Mouse (Mus musculus) ES-E14 (cell line): ENCODE results near the gene Pak1. TPM values are rescaled to one million over a fixed set of nuclear protein-coding genes. Genes with fewer than 3 reads are reported as not detected.
A peak's percentile ranks its signal among the peaks of the same experiment; 100 is the strongest.

Experiments used
- DNase-seq: peaks from one replicate; pipeline ENCODE4 v3.0.0-alpha.2; 2013; ENCODE audit warnings: low read depth, low spot score
- H3K27ac ChIP-seq: 2 replicates; pipeline ENCODE4 v1.5.1; 2012; ENCODE audit warnings: low read depth, mild to moderate bottlenecking, low read length, moderate library complexity, mixed read lengths; ENCODE audit not compliant: poor library complexity, insufficient read depth, severe bottlenecking
- H3K36me3 ChIP-seq: 2 replicates; pipeline ENCODE4 v1.6.1; 2012; ENCODE audit warnings: mild to moderate bottlenecking, low read length, moderate library complexity, mixed read lengths; ENCODE audit not compliant: control insufficient read depth, poor library complexity, insufficient read depth, severe bottlenecking
- H3K4me1 ChIP-seq, 2 experiments: fragments of 150-350 bp in 1 of 2; sonication (generic) in 1 of 2; 2 replicates each; pipeline ENCODE4 v1.6.1; 2012; ENCODE audit warnings: low read length in 2 of 2, mild to moderate bottlenecking in 1 of 2, mixed read lengths in 1 of 2; ENCODE audit not compliant: control insufficient read depth in 2 of 2, insufficient read depth in 2 of 2, poor library complexity in 1 of 2
- H3K4me3 ChIP-seq, 2 experiments: fragments of 150-350 bp in 1 of 2; sonication (generic) in 1 of 2; 2 replicates each; pipeline ENCODE4 v1.5.1; 2012; ENCODE audit warnings: low read length in 2 of 2, low read depth in 1 of 2, mild to moderate bottlenecking in 1 of 2, mixed read lengths in 1 of 2; ENCODE audit not compliant: insufficient read depth in 1 of 2, poor library complexity in 1 of 2, severe bottlenecking in 1 of 2
- H3K9ac ChIP-seq: 2 replicates; pipeline ENCODE4 v1.6.1; 2012; ENCODE audit warnings: low read depth, mild to moderate bottlenecking, low read length, mixed read lengths; ENCODE audit not compliant: poor library complexity, insufficient read depth, severe bottlenecking
- H3K9me3 ChIP-seq: fragments of 150-350 bp; sonication (generic); 2 replicates; pipeline ENCODE4 v1.6.1; 2012; ENCODE audit warnings: low read depth, mild to moderate bottlenecking, low read length; ENCODE audit not compliant: control insufficient read depth, insufficient read depth
- CHD2 ChIP-seq: IDR thresholded peaks from 2 replicates; pipeline ENCODE4 v1.6.1; 2014; ENCODE audit warnings: mild to moderate bottlenecking, low read depth, low read length, inconsistent platforms
- HCFC1 ChIP-seq: IDR thresholded peaks from 2 replicates; pipeline ENCODE4 v1.6.1; 2012; ENCODE audit warnings: low read length, inconsistent platforms, borderline replicate concordance; ENCODE audit not compliant: insufficient read depth
- MAFK ChIP-seq: IDR thresholded peaks from 2 replicates; pipeline ENCODE4 v1.6.1; 2014; ENCODE audit warnings: mild to moderate bottlenecking, low read depth, low read length, inconsistent platforms; ENCODE audit not compliant: insufficient read depth
- ZC3H11A ChIP-seq: IDR thresholded peaks from 2 replicates; pipeline ENCODE4 v1.6.1; 2012; ENCODE audit warnings: low read depth, mild to moderate bottlenecking, inconsistent platforms, low read length, borderline replicate concordance
- ZNF384 ChIP-seq: IDR thresholded peaks from 2 replicates; pipeline ENCODE4 v1.6.1; 2012; ENCODE audit warnings: low read depth, low read length, inconsistent platforms
- in situ Hi-C, 2 experiments: fragments of 600-800 bp; cut with MboI; formaldehyde crosslinking; loops; one replicate each; pipeline ENCODE4 v1.15.1; 2025; ENCODE audit warnings: low sequenced_read_pairs in 2 of 2, inconsistent platforms in 1 of 2; ENCODE audit not compliant: unreplicated experiment in 2 of 2
- total RNA-seq: library from RNA; depleted of rRNA; stranded (reverse); fragments of 300-350 nt; gene quantifications from 2 replicates; pipeline ENCODE4 v1.2.3, GENCODE M21; 2012

Pak1 gene
- total RNA-seq, 1 experiment: 19.1 TPM

DNA sequence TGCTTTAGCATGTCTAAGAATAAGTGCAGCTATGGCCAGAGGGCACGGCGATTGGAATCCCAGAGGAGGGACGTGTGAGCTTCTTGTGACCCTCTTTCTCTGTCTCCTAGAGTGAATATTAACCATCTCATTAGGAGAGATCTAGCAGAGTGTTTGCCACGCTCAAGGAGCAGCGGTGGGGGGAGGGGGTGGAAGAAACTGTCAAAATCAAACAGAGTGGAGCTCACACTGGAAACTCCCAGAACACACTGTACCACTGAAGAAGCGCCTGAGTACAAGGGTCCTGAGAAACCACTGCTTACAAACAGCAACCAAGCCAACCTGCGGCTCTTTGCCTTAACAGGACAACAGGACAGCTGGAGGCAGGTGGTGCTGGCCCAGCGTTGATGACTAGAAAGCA is 6.8 kb upstream of the Pak1 start:
- TF ChIP-seq ZC3H11A: no peak
- TF ChIP-seq ZNF384: no peak
- no peak for TF ChIP-seq HCFC1
- TF ChIP-seq CHD2: no peak
- TF ChIP-seq MAFK: no peak
- no peaks in the 10 kb centered on the region for H3K4me1 ChIP-seq
- no peaks in the 10 kb centered on the region for H3K36me3 ChIP-seq
- H3K27ac ChIP-seq: no peak overlapping the region
- DNase-seq: no peak
- in situ Hi-C loops: no loop called here
- no peak overlapping the region for H3K9ac ChIP-seq
- no peaks in the 10 kb centered on the region for H3K9me3 ChIP-seq
- no peak overlapping the region for H3K4me3 ChIP-seq

- Histone ChIP-seq H3K4me1 (no peaks in the 10 kb centered on the region), H3K4me3 (no peak overlapping the region), H3K27ac (no peak overlapping the region), H3K9ac (no peak overlapping the region), H3K9me3 (no peaks in the 10 kb centered on the region), H3K36me3 (no peaks in the 10 kb centered on the region)
- no peak for TF ChIP-seq ZC3H11A
- no peak for TF ChIP-seq ZNF384
- TF ChIP-seq HCFC1: no peak
- no peak for TF ChIP-seq MAFK
- no peak for TF ChIP-seq CHD2
- in situ Hi-C loops: no loop called here
- no peak for DNase-seq
These were observed 4.8 kb upstream of the Pak1 start for GRCm38 (mm10) chr7:97783523-97783922.

DNA sequence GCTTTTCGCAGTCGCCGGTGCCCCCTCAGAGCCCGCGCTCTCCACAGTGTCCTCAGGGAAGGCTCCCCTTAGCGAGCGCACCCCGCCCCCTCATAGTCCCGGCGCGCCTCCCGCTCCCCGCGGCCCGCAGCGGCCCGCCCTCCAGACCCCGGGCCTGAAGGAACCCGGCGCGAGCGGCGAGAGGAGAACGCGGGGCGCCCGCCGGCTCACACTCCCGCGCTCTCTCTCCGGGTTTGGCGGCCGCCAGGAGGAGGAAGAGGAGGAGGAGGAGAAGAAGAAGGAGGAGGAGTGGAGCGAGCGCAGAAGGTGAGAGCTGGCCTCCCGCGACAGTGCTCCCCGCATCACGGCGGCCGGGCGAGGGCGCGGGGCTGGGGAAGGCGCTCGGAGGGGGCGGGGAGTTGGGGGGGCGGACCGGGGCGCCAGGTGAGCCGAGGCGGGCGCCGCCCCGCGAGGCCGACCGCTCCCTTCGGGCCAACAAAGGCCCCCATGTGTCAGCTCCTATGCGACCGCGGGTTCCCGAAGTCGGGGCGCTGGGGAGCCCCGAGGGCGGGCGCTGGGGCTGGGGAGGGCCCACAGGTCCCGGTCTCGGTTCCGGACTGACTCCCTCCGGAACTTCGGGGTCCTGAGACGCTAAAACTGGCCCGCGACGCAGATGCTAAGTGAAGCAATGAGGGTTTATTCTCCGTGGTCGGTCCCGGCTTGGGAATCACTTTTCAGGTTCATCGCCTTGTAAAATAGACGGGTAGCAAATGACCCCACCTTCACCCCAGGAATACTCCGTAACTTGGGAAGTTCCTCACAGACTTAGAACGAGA is 535 bp downstream of the Pak1 start:
- in situ Hi-C loops: no loop called here
- Histone ChIP-seq H3K36me3 (no peaks in the 10 kb centered on the region), H3K4me1 (peaks cover 0 to 2% of the 10 kb centered on the region in 2 experiments; a peak in 2 of 4 replicates), H3K9ac (peak overlapping the region; percentile 84), H3K9me3 (no peaks in the 10 kb centered on the region), H3K4me3 (peak overlapping the region; percentile 91 to 95), H3K27ac (peak overlapping the region; percentile 62; the same call in 1 of the 2 replicates)
- no peak for DNase-seq
- TF ChIP-seq CHD2 (no peak), ZNF384 (peak; percentile 89), ZC3H11A (no peak), MAFK (no peak)

DNA sequence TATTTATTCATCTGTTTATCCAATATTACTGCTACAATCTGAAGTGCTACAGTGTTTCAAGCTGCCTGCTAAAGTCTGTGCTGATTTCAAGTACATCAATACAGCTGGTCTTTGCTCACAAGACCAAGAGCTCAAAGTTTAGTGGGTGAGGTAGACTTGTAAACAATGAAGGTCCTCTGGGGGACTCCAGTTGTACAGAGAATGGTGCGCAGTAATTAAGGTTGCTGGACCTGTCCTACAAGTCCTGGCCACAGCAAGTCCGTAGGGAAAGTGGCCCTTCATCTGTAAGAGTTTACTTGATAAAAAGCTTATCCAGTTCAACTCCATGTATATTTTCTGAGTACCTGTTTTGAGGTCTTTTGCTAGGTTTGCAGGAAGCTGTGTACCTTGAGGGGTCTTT is 1.9 kb downstream of the Pak1 start:
- no peak overlapping the region for H3K27ac ChIP-seq
- in situ Hi-C loops: no loop called here
- TF ChIP-seq HCFC1 (no peak), CHD2 (no peak)
- no peaks in the 10 kb centered on the region for H3K9me3 ChIP-seq
- no peaks in the 10 kb centered on the region for H3K36me3 ChIP-seq
- H3K4me3 ChIP-seq: no peak overlapping the region
- H3K4me1 ChIP-seq: peaks cover 0 to 2% of the 10 kb centered on the region in 2 experiments; a peak in 2 of 4 replicates
- H3K9ac ChIP-seq: no peak overlapping the region
- DNase-seq: no peak

- DNase-seq: no peak
- Histone ChIP-seq H3K4me3 (no peak overlapping the region), H3K9ac (no peak overlapping the region), H3K9me3 (no peaks in the 10 kb centered on the region), H3K27ac (no peak overlapping the region), H3K4me1 (peaks cover 0 to 2% of the 10 kb centered on the region in 2 experiments; a peak in 2 of 4 replicates), H3K36me3 (no peaks in the 10 kb centered on the region)
- in situ Hi-C loops: no loop called here
- TF ChIP-seq ZC3H11A (no peak), CHD2 (no peak), MAFK (no peak), HCFC1 (no peak), ZNF384 (no peak)
These were observed 4.0 kb downstream of the Pak1 start for GRCm38 (mm10) chr7:97792324-97792723.
